Mouse (Mus musculus) C2C12 (cell line): ENCODE measurements at regions not wholly inside any gene's neighbourhood (a gene's known extent, or its start where the extent isn't known, plus 50 kb on each side); places are given as distances from the start of the nearest gene placed in this dataset.

ENCODE experiments used
- CTCF ChIP-seq: IDR thresholded peaks from one replicate; pipeline ENCODE4 v1.5.1; 2011; ENCODE audit not compliant: control insufficient read depth, insufficient read depth, insufficient read length
- MYOD1 ChIP-seq: IDR thresholded peaks from one replicate; pipeline ENCODE4 v1.6.1; 2011; ENCODE audit warnings: low read depth; ENCODE audit not compliant: control insufficient read depth, insufficient read length

DNA sequence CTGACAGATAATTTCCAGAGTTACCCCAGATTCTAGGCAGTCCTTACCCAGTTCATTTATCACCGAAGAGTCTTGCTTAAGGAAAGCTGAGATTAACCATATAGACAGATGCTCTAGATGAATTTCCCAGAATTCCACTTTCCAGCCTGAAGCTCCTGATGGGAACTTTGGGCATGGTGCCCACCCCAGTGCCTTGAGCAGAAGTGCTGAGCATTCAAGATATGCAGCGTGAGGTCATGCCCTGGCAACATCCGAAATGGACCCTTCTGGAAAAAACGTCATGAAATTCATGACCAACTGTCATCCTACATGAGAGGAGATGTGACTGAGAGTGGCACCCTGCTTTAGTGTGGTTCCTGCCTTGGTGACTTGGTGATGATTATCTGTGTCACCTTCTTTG lies 629.9 kb upstream of the Sall1 start:
- TF ChIP-seq CTCF, result no peak
- no peak for TF ChIP-seq MYOD1
